Mouse (Mus musculus) heart, embryonic 15.5 days (tissue): ENCODE measurements around the gene Nf2. TPM values are rescaled to one million over a fixed set of nuclear protein-coding genes. Genes with fewer than 3 reads are reported as not detected.

Experiments
- ATAC-seq: fragments of 200-750 bp; cut with Nextera tagmentation; replicated peaks from 2 replicates; pipeline ENCODE4 v1.8.0; 2017; ENCODE audit warnings: low read depth, moderate TSS enrichment; ENCODE audit not compliant: insufficient number of reproducible peaks, insufficient read depth, low FRiP score
- H3K27ac ChIP-seq: fragments of 300-500 bp; sonication (generic); 2 replicates; pipeline ENCODE4 v1.5.1; 2015; ENCODE audit warnings: mild to moderate bottlenecking, inconsistent platforms
- H3K27me3 ChIP-seq: fragments of 300-500 bp; sonication (generic); 2 replicates; pipeline ENCODE4 v1.6.1; 2015; ENCODE audit warnings: inconsistent platforms
- H3K36me3 ChIP-seq: fragments of 300-500 bp; sonication (generic); 2 replicates; pipeline ENCODE4 v1.6.1; 2015; ENCODE audit warnings: mild to moderate bottlenecking, inconsistent platforms
- H3K4me1 ChIP-seq: fragments of 300-500 bp; sonication (generic); replicated peaks from 2 replicates; pipeline ENCODE4 v1.6.1; 2015; ENCODE audit warnings: inconsistent platforms
- H3K4me2 ChIP-seq: fragments of 300-500 bp; sonication (generic); 2 replicates; pipeline ENCODE4 v1.6.1; 2015; ENCODE audit warnings: inconsistent platforms, mild to moderate bottlenecking, moderate library complexity
- H3K4me3 ChIP-seq: fragments of 300-500 bp; sonication (generic); 2 replicates; pipeline ENCODE4 v1.5.1; 2015; ENCODE audit warnings: mild to moderate bottlenecking, inconsistent platforms
- H3K9ac ChIP-seq: fragments of 300-500 bp; sonication (generic); 2 replicates; pipeline ENCODE4 v1.6.1; 2015; ENCODE audit warnings: mild to moderate bottlenecking, inconsistent platforms
- H3K9me3 ChIP-seq: fragments of 300-500 bp; sonication (generic); replicated peaks from 2 replicates; pipeline ENCODE4 v1.6.1; 2016; ENCODE audit warnings: inconsistent platforms
- WGBS: fragments of 180-500 bp; shearing (Covaris S2); methylation state at CpG from one replicate; pipeline ENCODE4 v1.1.7; 2015; ENCODE audit warnings: mixed read lengths; 5-methylcytosine and 5-hydroxymethylcytosine counted together
- polyA plus RNA-seq: library from polyadenylated mRNA; unstranded; fragments of >200 nt; fragmentation: Nextera tagmentation; extraction: Ambion mirVana; gene quantifications from 2 replicates; pipeline ENCODE4 v1.2.1, GENCODE M21; 2015

Gene Nf2
- polyA plus RNA-seq, 1 experiment from 2014 or later = 39.3 TPM

DNA sequence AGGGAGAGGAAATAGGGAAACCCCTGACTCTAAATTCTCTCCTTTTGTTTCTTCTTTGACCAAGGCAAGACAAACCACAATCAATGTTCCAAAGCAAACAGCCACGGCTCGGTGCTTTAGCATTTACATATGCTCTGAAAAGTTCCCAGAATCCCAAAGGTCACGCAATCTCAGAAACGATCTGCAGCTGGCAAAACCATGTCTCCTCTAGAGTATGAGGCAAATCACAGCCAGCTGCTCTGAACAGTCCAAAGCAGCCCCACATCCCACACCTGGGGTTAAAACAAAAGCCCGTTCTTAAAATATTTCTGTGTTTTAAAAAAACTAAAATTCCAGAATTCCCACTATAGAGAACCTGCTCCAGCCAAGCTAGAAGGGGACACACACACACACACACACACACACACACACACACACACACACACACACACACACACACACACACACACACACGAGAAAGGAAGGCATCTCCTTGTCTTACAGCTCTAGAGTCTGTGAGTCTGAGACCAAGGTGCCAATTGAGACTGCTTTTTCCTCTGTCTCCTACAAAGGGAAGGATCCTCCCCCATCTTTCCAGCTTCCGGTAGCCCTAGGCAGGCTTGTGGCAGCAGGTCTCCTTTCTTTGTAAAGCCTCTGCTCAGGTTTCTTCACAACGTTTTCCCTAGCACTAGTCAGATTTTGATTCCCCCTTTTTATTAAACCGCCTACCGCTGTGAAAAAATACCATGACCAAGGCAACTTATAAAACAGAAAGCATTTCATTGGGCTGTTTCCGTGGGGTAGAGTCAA is 12.7 kb upstream of the Nf2 start:
- H3K27me3 ChIP-seq = no peaks in the 10 kb centered on the region
- no peak for ATAC-seq
- no peak overlapping the region for H3K4me2 ChIP-seq

DNA sequence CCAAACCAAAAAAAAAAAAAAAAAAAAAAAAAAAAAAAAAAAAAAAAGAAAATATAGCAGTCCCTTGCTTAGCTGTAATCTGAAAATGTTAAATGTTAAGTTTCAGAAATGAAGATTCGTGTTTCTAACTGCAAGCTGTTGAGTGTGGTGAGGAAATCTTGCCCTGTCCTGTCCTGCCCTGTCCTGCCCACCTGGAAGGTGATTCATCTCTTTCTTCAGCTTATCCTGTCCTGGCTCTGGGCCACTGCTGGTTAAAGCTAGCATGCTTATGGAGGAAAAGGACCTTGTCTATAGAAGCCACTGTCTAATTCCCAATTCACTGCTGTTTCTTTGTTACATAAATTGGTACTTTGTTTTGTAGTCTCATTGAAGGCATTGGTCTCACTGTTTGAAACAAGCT is 11.7 kb upstream of the Nf2 start:
- Histone ChIP-seq H3K9ac (no peak overlapping the region), H3K4me1 (no peaks in the 10 kb centered on the region), H3K27ac (no peak overlapping the region), H3K27me3 (no peaks in the 10 kb centered on the region), H3K4me2 (no peak overlapping the region), H3K36me3 (no peaks in the 10 kb centered on the region), H3K9me3 (no peaks in the 10 kb centered on the region), H3K4me3 (no peak overlapping the region)
- WGBS = 50% methylated on average over 1 of the region's 1 CpGs
- no peak for ATAC-seq

More for the DNA sequence above, 12.7 kb upstream of the Nf2 start:
- no peaks in the 10 kb centered on the region for H3K36me3 ChIP-seq
- no peak overlapping the region for H3K27ac ChIP-seq
- no peaks in the 10 kb centered on the region for H3K9me3 ChIP-seq
- no peak overlapping the region for H3K4me3 ChIP-seq
- H3K9ac ChIP-seq = no peak overlapping the region
- 54% methylated on average over 11 of the region's 11 CpGs for WGBS
- no peaks in the 10 kb centered on the region for H3K4me1 ChIP-seq

DNA sequence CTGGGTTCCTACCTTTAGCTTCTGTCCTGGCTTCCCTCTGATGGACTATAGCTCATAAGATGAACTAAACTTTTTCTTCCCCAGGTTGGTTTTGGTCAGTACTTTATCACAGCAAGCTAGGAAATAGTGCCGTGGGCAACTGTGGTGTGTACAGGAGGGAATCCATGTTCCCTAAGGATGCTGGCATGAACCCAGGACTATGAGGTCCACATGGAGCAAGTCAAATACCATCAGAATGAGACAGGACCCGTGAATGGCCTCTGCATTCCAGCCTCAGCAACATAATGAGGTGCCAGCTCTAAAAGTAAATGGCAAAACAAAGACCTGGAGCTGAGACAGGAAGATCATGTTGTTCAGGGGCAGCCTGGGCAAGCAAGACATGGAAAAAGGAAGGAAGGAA is 9.1 kb upstream of the Nf2 start:
- Histone ChIP-seq H3K4me2 (no peak overlapping the region), H3K9ac (no peak overlapping the region), H3K36me3 (no peaks in the 10 kb centered on the region), H3K27me3 (no peaks in the 10 kb centered on the region), H3K27ac (no peak overlapping the region), H3K9me3 (no peaks in the 10 kb centered on the region), H3K4me1 (no peaks in the 10 kb centered on the region), H3K4me3 (no peak overlapping the region)
- 42% methylated on average over 2 of the region's 2 CpGs for WGBS
- no peak for ATAC-seq

DNA sequence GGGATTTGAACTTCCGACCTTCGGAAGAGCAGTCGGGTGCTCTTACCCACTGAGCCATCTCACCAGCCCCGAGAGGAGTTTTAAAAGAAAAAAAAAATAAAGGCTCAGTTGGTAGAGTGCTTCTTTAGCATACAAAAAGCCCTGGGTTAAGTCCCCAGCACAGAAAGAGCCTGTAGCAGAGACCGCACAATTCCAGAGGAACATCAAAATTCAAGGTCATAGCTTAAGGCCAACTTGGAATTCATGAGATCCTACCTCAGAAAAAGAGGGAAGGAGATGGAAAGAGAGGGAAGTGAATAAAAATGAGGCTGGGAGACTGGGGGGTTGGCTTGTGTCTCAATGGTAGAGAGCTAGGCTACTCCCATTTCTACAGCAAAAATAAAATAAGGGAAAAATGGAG is 4.8 kb upstream of the Nf2 start:
- Histone ChIP-seq H3K36me3 (no peaks in the 10 kb centered on the region), H3K9me3 (no peaks in the 10 kb centered on the region), H3K27ac (no peak overlapping the region), H3K4me2 (no peak overlapping the region), H3K9ac (no peak overlapping the region), H3K4me3 (no peak overlapping the region), H3K27me3 (no peaks in the 10 kb centered on the region), H3K4me1 (no peaks in the 10 kb centered on the region)
- 95% methylated on average over 5 of the region's 5 CpGs for WGBS
- no peak for ATAC-seq

DNA sequence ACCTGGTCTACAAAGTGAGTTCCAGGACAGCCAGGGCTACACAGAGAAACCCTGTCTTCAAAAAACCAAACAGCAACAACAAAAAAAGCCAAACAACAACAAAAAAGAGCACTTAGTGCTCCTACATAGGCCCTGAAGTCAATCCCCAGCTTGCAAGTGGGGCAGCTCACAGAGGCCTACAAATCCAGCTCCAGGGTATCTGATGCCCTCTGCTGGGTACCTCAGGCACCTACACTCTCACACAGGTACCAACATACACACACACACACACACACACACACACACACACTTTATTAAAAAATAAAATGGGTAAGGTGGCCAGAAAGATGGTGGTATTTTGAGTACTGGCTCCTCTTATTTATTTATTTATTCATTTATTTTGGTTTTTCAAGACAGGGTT is 3.7 kb upstream of the Nf2 start:
- Histone ChIP-seq H3K4me2 (no peak overlapping the region), H3K36me3 (no peaks in the 10 kb centered on the region), H3K9ac (no peak overlapping the region), H3K9me3 (no peaks in the 10 kb centered on the region), H3K4me1 (peaks cover 1% of the 10 kb centered on the region; the same call in 1 of the 2 replicates), H3K27me3 (no peaks in the 10 kb centered on the region), H3K4me3 (no peak overlapping the region), H3K27ac (no peak overlapping the region)
- no peak for ATAC-seq

DNA sequence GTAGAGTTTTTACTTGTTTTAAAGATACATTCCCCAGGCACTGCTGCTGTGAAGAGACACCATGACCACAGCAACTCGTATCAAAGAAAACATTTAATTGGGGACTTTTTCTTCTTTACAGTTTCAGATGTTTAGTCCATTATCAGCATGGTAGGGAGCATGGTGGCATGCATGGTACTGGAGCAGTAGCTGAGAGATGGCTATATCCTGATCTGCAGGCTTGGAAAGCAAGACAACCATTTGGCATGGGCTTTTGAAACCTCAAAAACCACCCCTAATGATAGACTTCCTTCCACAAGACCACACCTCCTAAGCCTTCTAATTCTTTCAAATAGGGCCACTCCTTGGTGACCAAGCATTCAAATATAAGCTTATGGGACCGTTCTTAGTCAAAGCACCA is 1.1 kb upstream of the Nf2 start:
- Histone ChIP-seq H3K36me3 (no peaks in the 10 kb centered on the region), H3K9ac (no peak overlapping the region), H3K4me3 (no peak overlapping the region), H3K27me3 (no peaks in the 10 kb centered on the region), H3K4me2 (0 out of 2 replicates have a peak overlapping the region, but pooled peaks have one; percentile 63), H3K27ac (no peak overlapping the region), H3K4me1 (peaks cover 14% of the 10 kb centered on the region; the same call in 1 of the 2 replicates), H3K9me3 (no peaks in the 10 kb centered on the region)
- no peak for ATAC-seq
- WGBS = 95% methylated on average over 2 of the region's 2 CpGs

DNA sequence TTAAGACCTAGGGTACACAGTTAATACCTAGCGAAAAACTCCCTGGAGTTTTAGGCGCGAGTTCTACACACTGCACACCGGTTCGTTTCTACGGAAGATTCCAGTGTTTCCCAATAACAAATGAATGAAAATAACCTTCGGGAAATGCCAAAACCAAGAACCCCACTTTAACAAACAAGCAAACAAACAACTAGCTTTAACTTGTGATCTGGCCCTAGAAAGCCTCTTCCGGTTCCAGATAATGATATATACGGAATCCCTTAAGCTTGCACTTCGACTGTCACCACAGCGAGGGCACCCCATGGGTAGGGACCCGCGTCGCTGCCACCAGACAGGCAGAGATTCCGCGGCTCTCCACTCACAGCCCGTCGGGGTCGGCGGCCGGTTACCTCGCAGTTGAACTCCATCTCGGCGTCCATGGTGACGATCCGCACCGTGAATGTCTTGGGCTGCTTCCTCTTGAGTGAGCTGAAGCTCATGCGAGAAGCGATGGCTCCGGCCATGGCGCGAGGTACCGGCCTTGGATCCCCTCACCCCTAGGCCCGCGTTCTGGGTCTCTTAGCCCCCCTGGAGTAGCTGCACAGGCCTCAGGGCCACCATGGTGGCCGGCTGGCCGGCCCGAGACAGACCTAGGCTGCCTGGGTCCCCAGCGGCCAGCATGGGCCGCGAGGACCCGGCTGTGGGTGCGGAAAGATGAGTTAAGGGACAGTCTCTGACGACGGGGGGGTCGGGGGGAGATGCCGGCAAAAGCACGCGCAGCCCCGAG is 670 bp downstream of the Nf2 start:
- peak; percentile 27 for ATAC-seq
- peak overlapping the region; percentile 65 for H3K4me2 ChIP-seq
- H3K9ac ChIP-seq = peak overlapping the region; percentile 98
- under 1% methylated on average over 50 of the region's 50 CpGs for WGBS
- no peaks in the 10 kb centered on the region for H3K27me3 ChIP-seq
- H3K9me3 ChIP-seq = no peaks in the 10 kb centered on the region
- H3K27ac ChIP-seq = peak overlapping the region; percentile 88
- H3K36me3 ChIP-seq = no peaks in the 10 kb centered on the region
- peaks cover 14% of the 10 kb centered on the region; the same call in 1 of the 2 replicates for H3K4me1 ChIP-seq
- H3K4me3 ChIP-seq = peak overlapping the region; percentile 96

DNA sequence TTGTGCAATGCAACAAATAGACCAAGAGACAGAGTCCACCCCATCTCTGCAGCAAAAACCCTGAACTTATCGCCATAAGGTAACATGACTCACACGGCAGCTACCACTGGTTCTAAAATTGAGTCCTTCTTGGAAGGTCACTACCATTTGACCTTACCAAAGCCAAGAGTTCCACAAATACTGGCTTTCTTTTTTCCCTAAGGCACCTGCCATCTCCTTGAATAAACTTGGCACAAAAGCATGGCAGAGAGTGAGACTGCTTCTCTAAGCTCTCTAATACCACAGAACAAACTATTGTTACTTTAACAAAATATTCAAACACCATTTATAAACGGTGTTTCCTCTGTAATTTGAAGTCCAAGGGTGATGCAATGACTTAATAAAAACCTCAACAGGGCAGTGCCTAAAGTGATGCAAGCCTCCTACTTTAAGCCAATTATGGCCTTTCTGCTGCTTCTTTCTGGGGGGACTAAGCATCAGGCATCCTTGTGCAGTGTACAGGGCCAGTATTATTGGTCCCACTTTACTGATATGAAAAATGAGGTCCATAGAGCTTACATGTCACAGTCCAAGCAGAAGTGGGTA is 8.3 kb downstream of the Nf2 start:
- Histone ChIP-seq H3K9me3 (no peaks in the 10 kb centered on the region), H3K27me3 (no peaks in the 10 kb centered on the region), H3K4me2 (no peak overlapping the region), H3K9ac (no peak overlapping the region), H3K36me3 (no peaks in the 10 kb centered on the region), H3K4me3 (no peak overlapping the region), H3K27ac (no peak overlapping the region), H3K4me1 (peaks cover 7% of the 10 kb centered on the region)
- 79% methylated on average over 3 of the region's 3 CpGs for WGBS
- no peak for ATAC-seq

DNA sequence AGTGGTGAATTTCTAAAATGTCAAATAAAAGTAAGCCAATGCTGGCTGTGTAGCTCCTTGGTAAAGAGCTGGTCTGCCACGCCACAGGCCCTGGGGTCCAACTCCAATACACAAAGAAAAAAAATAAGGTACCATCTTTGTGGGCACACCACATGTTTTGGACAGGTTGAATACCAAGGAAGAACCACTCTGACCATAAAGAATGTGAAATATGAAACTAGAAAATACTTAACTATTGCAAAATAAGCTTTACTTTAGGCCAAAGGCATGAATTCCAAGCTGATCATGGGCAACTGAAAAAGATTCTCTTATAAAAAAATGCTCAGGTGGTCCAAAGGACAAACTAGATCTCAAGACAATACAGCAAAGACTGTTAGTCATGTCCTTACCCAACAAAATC is 11.1 kb downstream of the Nf2 start:
- Histone ChIP-seq H3K36me3 (no peaks in the 10 kb centered on the region), H3K9ac (no peak overlapping the region), H3K4me2 (no peak overlapping the region), H3K27me3 (no peaks in the 10 kb centered on the region), H3K4me3 (no peak overlapping the region), H3K4me1 (peaks cover 7% of the 10 kb centered on the region), H3K27ac (no peak overlapping the region), H3K9me3 (no peaks in the 10 kb centered on the region)
- WGBS = 80% methylated on average over 1 of the region's 1 CpGs
- ATAC-seq = no peak

DNA sequence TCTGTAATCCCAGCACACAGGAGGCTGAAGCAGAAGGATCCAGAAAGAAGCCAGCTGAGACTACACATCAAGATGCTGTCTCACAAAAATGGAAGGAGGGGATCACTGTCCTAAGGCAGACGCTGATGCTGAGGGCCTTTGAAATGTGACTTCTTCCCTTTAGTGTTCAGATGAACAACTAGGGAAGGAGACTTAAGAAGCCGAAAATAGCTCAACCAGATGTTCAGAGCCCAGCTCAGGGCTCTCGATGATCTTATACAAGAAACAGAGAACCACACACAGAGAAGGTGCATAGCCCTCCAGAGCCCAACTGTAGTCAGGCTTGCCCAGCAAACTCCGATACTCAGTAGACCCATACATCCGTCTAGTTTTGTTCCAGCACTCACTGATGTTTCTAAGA is 12.0 kb downstream of the Nf2 start:
- H3K9me3 ChIP-seq = no peaks in the 10 kb centered on the region
- no peak overlapping the region for H3K4me2 ChIP-seq
- H3K4me3 ChIP-seq = no peak overlapping the region
- H3K4me1 ChIP-seq = peaks cover 7% of the 10 kb centered on the region
- ATAC-seq = no peak
- no peak overlapping the region for H3K27ac ChIP-seq
- no peaks in the 10 kb centered on the region for H3K36me3 ChIP-seq
- H3K9ac ChIP-seq = no peak overlapping the region
- 59% methylated on average over 5 of the region's 5 CpGs for WGBS
- no peaks in the 10 kb centered on the region for H3K27me3 ChIP-seq

DNA sequence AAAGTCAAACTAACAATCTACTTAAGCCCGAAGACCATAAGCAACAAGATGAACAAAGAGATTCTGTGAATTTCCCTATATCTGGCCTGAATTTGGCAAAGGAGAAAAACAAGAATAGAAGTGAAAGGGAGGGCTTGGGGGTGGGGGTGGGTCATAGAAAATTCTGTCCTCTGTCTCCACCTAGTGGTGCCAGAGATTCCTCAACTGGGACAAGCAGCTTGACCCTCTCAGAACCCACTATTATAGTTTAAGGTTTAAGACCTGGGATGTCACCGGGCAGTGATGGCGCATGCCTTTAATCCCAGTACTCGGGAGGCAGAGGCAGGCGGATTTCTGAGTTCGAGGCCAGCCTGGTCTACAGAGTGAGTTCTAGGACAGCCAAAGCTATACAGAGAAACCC is 12.6 kb downstream of the Nf2 start:
- WGBS = 48% methylated on average over 6 of the region's 6 CpGs
- H3K4me2 ChIP-seq = no peak overlapping the region
- H3K9me3 ChIP-seq = no peaks in the 10 kb centered on the region
- H3K4me3 ChIP-seq = no peak overlapping the region
- no peak overlapping the region for H3K9ac ChIP-seq
- 0 out of 2 replicates have a peak, but pooled peaks have one; percentile 50 for ATAC-seq
- peaks cover 7% of the 10 kb centered on the region for H3K4me1 ChIP-seq
- H3K27me3 ChIP-seq = no peaks in the 10 kb centered on the region
- H3K27ac ChIP-seq = no peak overlapping the region
- no peaks in the 10 kb centered on the region for H3K36me3 ChIP-seq
